Comparison of ENCODE assay signal across 1 mouse cellular context in the genomic region with DNA sequence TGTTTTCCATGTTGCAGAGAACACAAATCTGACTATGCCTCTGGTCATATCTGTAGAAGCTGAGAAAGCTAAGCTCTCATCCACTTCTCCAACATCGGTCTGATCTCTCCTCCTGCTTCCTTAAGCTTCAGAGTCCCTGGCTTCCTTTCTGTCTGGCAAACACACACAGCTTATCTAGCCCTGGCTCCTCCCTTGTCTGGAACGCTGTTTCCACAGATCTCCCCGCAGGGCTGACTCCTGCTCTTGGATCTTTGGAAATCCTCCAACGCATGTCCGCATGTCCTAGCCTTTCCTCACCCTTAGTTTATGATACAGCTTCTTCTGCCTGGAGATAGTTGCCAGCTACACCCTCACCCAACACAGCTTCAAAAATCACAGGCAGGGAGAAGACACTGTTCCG.
TF ChIP-seq lines count a peak whose summit lies in the region.

No protein-coding gene starts in this region.

TF ChIP-seq in CH12.LX, 34 proteins besides CTCF, POLR2A, EP300 and RAD21 (continued from another document):
- TF ChIP-seq MAX (IDR thresholded peaks at IDR 0.05; ENCODE audit: low read length) (no peak), CHD2 (IDR thresholded peaks at IDR 0.05; ENCODE audit: low read length) (no peak), MXI1 (IDR thresholded peaks at IDR 0.05; ENCODE audit: low read depth, low read length) (no peak), SMC3 (IDR thresholded peaks at IDR 0.05; ENCODE audit: low read depth, low read length) (no peak), ZNF384 (IDR thresholded peaks at IDR 0.05; ENCODE audit: low read depth, low read length) (no peak), KAT2A (IDR thresholded peaks at IDR 0.05; ENCODE audit: insufficient replicate concordance, low read length) (no peak), POLR2AphosphoS2 (IDR thresholded peaks at IDR 0.05; ENCODE audit: low read depth, low read length) (no peak)
